Mouse (Mus musculus): ENCODE data around the gene Lrrc30.

Lrrc30 gene

GRCm38 (mm10) chr17:67632676-67633339 is at the start of gene Lrrc30:
TSS of gene Lrrc30 (minus strand) at chr17:67632723.
- in situ Hi-C loops (cut with MboI, MseI) = no loop called here

DNA sequence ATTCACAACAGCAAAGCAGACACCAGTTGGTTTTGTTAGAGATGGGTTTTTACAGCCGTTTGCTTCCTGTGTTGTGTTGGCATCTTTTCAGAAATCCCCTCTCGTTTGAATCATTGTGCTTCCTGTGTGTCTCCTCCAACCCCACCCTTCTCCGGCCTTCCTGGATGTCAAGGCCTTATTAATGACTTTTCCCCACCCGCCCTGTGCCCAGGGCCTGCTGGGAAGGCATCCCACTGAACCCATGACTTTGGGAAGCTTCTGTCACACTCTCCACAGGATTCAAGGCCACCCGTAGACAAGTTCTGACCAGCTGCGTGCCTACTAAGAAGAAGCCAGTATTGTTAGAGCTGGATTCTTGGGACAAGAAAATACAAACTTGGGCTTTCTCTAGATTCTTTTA is 48.6 kb upstream of the Lrrc30 start:
- in situ Hi-C loops (cut with MboI, MseI) = no loop called here

DNA sequence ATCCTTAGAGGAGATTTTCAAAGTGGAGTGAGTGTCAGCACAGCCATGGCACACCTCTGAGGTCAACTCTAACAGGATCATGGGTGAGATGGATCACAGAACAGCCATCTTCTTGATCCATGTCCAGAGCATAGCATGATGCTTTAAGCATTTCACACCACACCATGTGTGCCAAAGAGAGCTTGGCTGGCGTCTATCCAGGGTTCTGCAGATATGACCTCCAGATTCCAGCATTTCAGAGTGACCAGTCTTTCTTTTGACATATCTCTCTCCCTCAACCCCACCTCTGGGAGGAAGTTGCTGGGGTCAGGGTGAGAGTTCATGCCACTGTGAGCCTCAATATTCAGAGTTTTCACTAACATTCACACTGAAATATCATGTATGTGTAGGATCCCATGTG is 46.1 kb upstream of the Lrrc30 start:
- in situ Hi-C loops (cut with MboI, MseI) = no loop called here

- in situ Hi-C loops (cut with MboI, MseI) = no loop called here
Measured at GRCm38 (mm10) chr17:67667981-67668380, 35.5 kb upstream of the Lrrc30 start.

- in situ Hi-C loops (cut with MboI, MseI) = no loop called here
Measured at GRCm38 (mm10) chr17:67666981-67667380, 34.5 kb upstream of the Lrrc30 start.

DNA sequence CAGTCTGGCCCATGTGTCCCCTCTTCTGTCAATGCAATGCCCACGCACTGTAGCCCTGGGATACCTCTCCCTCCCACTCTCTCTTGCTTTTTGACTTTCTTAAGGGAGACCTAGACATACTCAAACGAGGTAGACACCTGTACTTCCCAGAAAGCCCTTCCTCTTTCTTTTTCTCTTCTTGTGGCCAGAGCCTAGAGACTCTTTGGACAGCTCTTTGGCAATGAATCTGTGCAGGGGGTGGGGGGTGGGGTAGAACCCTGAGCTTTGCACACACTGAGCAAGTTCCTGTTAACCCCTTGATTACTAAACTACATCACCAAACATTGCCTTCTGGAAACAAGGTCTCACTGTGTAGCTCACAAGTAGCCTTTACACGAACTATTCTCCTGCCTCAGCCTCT is 31.8 kb upstream of the Lrrc30 start:
- in situ Hi-C loops (cut with MboI, MseI) = no loop called here

GRCm38 (mm10) chr17:67651506-67651905 is 19.0 kb upstream of the Lrrc30 start:
- in situ Hi-C loops (cut with MboI, MseI) = no loop called here

DNA sequence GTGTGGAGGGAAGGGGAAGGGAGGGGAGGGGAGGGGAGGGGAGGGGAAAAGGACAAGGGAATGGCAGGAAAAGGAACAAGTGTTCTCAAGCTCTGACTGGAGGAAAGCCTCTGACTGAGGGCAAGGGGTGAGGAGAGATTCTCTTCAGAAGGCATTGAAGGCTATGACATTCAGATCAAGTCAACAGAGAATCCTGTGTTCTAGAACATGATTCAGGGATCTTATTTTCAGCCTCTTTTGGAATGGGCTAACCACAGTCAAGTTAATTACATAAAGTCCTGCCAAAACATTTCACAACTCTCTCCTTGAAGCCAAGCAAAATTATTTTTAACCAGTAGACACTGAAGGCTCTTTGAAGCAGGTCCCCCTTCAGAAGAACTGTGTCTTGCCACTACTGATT is 9.1 kb upstream of the Lrrc30 start:
- in situ Hi-C loops (cut with MboI, MseI) = no loop called here

DNA sequence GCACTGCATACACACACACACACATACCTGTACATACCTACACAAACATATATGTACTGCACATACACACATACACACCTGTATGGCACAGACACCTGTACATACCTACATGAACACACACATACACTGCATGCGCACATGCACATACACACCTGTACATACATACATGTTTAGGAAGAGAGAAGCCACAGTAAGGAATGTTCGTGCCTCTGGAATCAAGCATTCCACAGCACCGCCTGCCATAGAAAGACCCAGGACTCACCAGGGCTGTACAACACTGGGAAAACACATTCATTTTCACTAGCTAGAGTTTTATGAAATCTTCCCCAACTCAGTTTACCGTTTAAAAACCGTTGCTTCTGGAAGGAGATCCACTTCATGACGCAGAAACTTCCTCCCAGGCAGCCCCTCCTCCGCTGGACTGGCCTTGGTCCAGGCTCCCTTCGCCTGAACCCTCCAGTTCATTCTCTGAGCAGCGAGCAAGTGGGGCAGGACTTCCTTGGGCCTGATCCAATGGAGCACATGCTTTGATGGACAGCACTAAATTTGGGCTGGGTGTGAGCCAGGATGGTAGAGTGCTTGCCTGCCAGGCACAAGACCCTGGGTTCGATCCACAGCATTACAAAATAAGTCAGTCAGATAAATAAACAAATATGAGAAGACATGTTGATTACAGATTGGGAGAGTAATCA is 5.7 kb upstream of the Lrrc30 start:
- in situ Hi-C loops (cut with MboI, MseI) = no loop called here

- in situ Hi-C loops (cut with MboI, MseI) = no loop called here
Measured at GRCm38 (mm10) chr17:67636951-67637350, 4.4 kb upstream of the Lrrc30 start.

DNA sequence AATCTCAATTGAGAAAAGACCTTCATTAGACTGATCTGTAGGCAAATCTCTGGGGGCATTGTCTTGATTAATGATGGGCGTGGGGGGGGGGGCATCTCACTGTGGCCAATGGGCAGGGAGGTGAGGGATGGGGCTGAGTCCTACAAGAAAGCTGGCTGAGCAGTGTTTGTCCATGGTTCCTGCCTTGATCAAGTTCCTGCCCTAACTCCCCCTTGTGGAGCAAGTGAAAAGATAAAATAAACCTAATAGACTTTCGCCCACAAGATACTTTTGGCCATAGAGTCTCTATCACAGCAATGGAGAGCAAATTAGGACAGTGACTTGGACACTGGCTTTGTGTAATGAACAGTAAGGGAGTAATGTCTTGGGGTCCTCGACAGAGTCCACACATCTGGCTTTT is 3.8 kb upstream of the Lrrc30 start:
- in situ Hi-C loops (cut with MboI, MseI) = no loop called here

DNA sequence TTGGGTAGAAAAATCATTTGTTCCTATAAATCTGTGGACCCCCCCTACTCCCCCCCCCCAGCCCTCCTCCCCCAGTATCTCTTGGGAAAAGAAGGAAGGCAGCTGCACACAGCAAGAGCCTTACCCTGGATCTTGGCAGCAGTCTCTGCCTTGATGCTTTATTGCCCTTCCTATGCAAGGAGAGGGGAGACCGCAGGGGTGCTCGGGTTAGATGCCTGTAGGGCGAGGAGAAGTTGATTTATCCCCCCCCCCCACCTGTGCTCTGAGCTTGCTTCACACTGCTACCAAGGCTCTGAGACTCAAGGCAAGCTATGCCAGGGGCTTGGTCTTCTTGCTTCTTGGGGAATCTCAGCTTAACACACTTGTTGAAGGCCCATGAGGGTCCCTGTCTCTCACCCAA is 2.8 kb downstream of the Lrrc30 start:
- in situ Hi-C loops (cut with MboI, MseI) = no loop called here

GRCm38 (mm10) chr17:67629211-67629657 is 3.3 kb downstream of the Lrrc30 start:
- in situ Hi-C loops (cut with MboI, MseI) = no loop called here

GRCm38 (mm10) chr17:67628475-67628874 is 4.0 kb downstream of the Lrrc30 start:
- in situ Hi-C loops (cut with MboI, MseI) = no loop called here

DNA sequence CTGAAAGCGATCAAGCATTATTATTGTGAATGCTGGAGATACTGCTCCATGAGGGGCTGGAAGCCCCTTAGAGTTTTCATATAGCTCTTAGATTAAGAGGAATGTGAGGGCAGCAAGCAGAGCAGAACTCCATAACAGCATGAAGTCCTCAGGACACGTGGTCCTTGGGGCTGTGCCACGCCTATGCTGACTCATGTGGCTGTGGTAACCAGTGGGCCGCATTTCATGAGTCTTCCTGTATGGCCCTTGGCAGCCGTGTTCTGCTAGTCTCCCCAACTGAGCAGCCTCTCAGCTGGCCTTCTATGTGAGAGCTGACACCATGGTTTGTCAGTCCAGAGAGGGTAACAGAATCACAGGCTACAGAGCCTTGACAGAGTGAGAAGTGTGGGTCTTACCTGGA is 7.1 kb downstream of the Lrrc30 start:
- in situ Hi-C loops (cut with MboI, MseI) = no loop called here

DNA sequence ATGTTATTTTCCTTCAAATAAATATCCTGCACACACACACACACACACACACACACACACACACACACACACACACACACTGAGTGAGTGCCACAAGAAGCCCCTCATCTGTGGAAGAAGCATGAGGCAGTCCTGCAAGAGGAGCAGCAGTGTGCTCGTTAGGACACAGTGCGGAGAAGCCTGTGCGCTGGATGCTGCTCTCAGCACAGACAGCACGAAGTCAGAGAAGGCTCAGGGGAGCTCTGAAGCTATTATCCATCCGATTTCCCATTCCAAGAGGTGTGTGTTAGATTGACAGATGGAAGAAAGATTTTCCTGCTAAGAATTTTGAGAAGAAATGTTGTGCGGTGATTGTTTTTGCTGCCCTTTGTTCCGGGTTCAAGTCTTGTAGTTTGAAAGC is 13.5 kb downstream of the Lrrc30 start:
- in situ Hi-C loops (cut with MboI, MseI) = no loop called here

GRCm38 (mm10) chr17:67614381-67614780 is 18.1 kb downstream of the Lrrc30 start:
- in situ Hi-C loops (cut with MboI, MseI) = no loop called here

DNA sequence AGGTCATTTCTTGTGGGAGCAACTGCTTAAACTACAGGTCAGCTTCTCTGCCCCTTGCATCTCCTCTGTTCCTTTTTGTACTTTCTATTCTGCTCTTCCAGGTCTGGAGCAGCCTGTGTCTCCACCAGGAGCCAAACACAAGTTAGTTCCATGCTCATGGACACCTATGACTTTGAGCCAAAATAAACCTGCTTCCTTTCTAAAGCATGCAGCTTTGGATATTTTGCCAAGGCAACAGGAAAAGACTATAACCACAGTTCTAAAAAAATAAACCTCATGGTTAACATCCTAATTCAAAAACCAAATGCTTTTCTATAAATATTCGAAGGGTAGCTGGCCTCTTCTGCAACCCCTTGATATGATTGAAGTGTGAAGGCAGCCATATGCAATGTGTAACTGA is 19.9 kb downstream of the Lrrc30 start:
- in situ Hi-C loops (cut with MboI, MseI) = no loop called here

DNA sequence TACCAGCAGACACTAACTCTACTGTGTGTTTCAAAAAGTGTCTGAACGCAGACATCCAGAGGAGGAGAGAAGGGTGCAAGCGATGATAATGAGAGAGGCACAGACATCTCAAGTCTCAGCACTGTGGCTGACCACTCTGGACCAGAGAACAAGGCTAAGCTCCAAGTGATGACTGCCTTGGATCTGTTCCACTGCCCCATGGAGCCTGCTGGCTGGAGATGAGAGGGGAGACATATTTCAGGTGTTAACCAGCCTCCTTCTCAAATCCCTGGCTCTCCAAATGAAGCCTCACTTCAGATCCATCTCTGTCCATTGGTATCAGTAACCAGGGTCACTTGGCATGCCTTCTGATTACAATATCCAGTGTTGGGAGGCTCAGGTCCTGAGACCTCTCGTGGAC is 20.4 kb downstream of the Lrrc30 start:
- in situ Hi-C loops (cut with MboI, MseI) = no loop called here

DNA sequence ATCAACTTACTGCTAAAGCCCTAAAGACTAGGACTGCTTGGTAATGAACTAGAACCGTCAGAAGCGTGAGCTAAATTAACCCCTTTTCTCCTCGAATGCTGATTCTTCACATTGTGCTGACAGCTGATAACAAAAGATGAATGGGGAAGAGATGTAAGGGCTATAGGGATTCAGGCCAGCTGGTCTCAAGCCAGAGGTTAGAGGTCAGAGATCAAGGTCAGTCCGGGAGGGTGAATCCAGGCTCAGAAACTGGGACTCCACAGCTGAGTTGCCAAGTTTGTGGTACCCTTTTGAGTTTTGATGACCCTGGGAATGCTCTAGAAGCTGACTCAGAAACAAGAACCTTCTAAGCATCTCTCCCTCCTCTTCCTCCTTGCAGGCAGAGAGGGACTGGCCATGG is 28.1 kb downstream of the Lrrc30 start:
- in situ Hi-C loops (cut with MboI, MseI) = no loop called here

- in situ Hi-C loops (cut with MboI, MseI) = no loop called here
Measured at GRCm38 (mm10) chr17:67602556-67602955, 30.0 kb downstream of the Lrrc30 start.

- in situ Hi-C loops (cut with MboI, MseI) = loop anchor here in 1 of 2 experiments (10.0 kb wide), 1 partner anchor 230 kb away; the partner anchor contains the start of gene Ptprm
Measured at GRCm38 (mm10) chr17:67584937-67585579, 47.5 kb downstream of the Lrrc30 start.

GRCm38 (mm10) chr17:67584533-67584932 is 48.0 kb downstream of the Lrrc30 start:
- in situ Hi-C loops (cut with MboI, MseI) = loop anchor here in 1 of 2 experiments (10.0 kb wide), 1 partner anchor 230 kb away; the partner anchor contains the start of gene Ptprm
